Comparison of ENCODE assay signal across 8 mouse cellular contexts in genomic region chr2:180042858-180043515, GRCm38 (mm10). TPM values are rescaled to one million over a fixed set of nuclear protein-coding genes. Genes with fewer than 3 reads are reported as not detected.
A peak's percentile ranks its signal among the peaks of the same experiment; 100 is the strongest.
DNase-seq lines count a peak whose midpoint lies in the region; ATAC-seq and TF ChIP-seq lines count a peak whose summit lies in the region.

No protein-coding gene starts in this region.

- no peaks in the 10 kb centered on the region for H3K27me3 ChIP-seq in heart, adult 2 months (ENCODE audit: control insufficient read depth, insufficient read depth, low read length)
- no peaks in the 10 kb centered on the region for H3K27me3 ChIP-seq in hindbrain, postnatal 0 days (ENCODE audit: insufficient read depth, low read length)
- H3K27me3 ChIP-seq in small intestine, adult 2 months (ENCODE audit: control insufficient read depth, insufficient read depth, low read length) = no peaks in the 10 kb centered on the region

- H3K9me3 ChIP-seq in hindbrain, postnatal 0 days (ENCODE audit: low read length) = no peaks in the 10 kb centered on the region

- peak; percentile 79 for ATAC-seq in hindbrain, postnatal 0 days

- no peak for TF ChIP-seq POLR2A in heart, adult 2 months (IDR thresholded peaks at IDR 0.05; ENCODE audit: insufficient read depth, low read depth, low read length)
- TF ChIP-seq POLR2A in small intestine, adult 2 months (IDR thresholded peaks at IDR 0.05; ENCODE audit: low read depth, low read length) = no peak

- H3K4me1 ChIP-seq in heart, adult 2 months (ENCODE audit: control insufficient read depth, insufficient read depth, low read length) = peaks cover 6% of the 10 kb centered on the region
- peaks cover 20% of the 10 kb centered on the region for H3K4me1 ChIP-seq in hindbrain, postnatal 0 days (ENCODE audit: insufficient read depth, low read length)
- peaks cover 8% of the 10 kb centered on the region for H3K4me1 ChIP-seq in small intestine, adult 2 months (ENCODE audit: control insufficient read depth, insufficient read depth, insufficient read length, low read length)

- peak overlapping the region; percentile 98 for H3K9ac ChIP-seq in heart, adult 2 months (ENCODE audit: low read depth, low read length)
- H3K9ac ChIP-seq in hindbrain, postnatal 0 days (replicated peaks; ENCODE audit: low read length) = peak overlapping the region; percentile 78

- H3K4me2 ChIP-seq in hindbrain, postnatal 0 days (ENCODE audit: low read depth, low read length) = peak overlapping the region; percentile 70

- under 1% methylated on average over 66 of the region's 66 CpGs for WGBS in heart, adult 2 months
- under 1% methylated on average over 58 of the region's 66 CpGs for WGBS in hindbrain, postnatal 0 days
- WGBS in small intestine, adult 2 months = under 1% methylated on average over 66 of the region's 66 CpGs

- H3K4me3 ChIP-seq in heart, adult 2 months = peak overlapping the region; percentile 73
- H3K4me3 ChIP-seq in hindbrain, postnatal 0 days (ENCODE audit: low read length) = peak overlapping the region; percentile 100
- peak overlapping the region; percentile 77 for H3K4me3 ChIP-seq in small intestine, adult 2 months (ENCODE audit: low read depth, low read length)

- TF ChIP-seq EP300 in heart, adult 2 months (IDR thresholded peaks at IDR 0.05; ENCODE audit: insufficient read depth, low read depth, low read length) = no peak

- peaks cover 4% of the 10 kb centered on the region for H3K79me2 ChIP-seq in heart, adult 2 months (replicated peaks; ENCODE audit: control insufficient read depth, insufficient read depth, low read length)

- TF ChIP-seq CTCF in heart, adult 2 months (IDR thresholded peaks at IDR 0.05) = no peak
- no peak for TF ChIP-seq CTCF in hindbrain, postnatal 0 days (IDR thresholded peaks at IDR 0.05; ENCODE audit: low read depth)
- no peak for TF ChIP-seq CTCF in small intestine, adult 2 months (IDR thresholded peaks at IDR 0.05; ENCODE audit: extremely low read depth, insufficient read length, insufficient replicate concordance, low read depth, low read length)

- H3K36me3 ChIP-seq in heart, adult 2 months (ENCODE audit: control insufficient read depth, insufficient read depth, low read length) = no peaks in the 10 kb centered on the region
- peaks cover 8% of the 10 kb centered on the region; the same call in 1 of the 2 replicates for H3K36me3 ChIP-seq in hindbrain, postnatal 0 days (ENCODE audit: insufficient read depth, low read length)
- H3K36me3 ChIP-seq in small intestine, adult 2 months (ENCODE audit: control insufficient read depth, insufficient read depth, low read length) = peaks cover 10% of the 10 kb centered on the region

- peak in 1 of 2 experiments; percentile 63 for DNase-seq in heart, adult 2 months
- no peak for DNase-seq in heart, adult 11 months
- DNase-seq in cerebellum, adult 18-20 months = peak; percentile 55 to 69
- peak; percentile 68 for DNase-seq in forelimb bud, embryonic 11.5 days (ENCODE audit: low read depth, low spot score)
- DNase-seq in hindbrain, postnatal 0 days (ENCODE audit: low spot score) = peak; percentile 86
- DNase-seq in left cerebral cortex, postnatal 36 days (ENCODE audit: low spot score in 2 of 2) = peak; percentile 69 to 76
- peak; percentile 78 for DNase-seq in mesoderm, embryonic 11.5 days (ENCODE audit: low read depth, low spot score)

- intact Hi-C loops in heart, adult 2 months (cut with DNase I) = loop anchor here (1.0 kb wide), 1 partner anchor 66 kb away; no protein-coding TSS in a partner anchor
- intact Hi-C loops in left cerebral cortex, postnatal 36 days (cut with DNase I) = loop anchor here (1.0 to 5.0 kb wide), 2 partner anchors 18 to 66 kb away; partner anchors contain the start of gene Taf4

- peak overlapping the region; percentile 95 for H3K27ac ChIP-seq in heart, adult 2 months
- H3K27ac ChIP-seq in hindbrain, postnatal 0 days = peak overlapping the region; percentile 95
- H3K27ac ChIP-seq in small intestine, adult 2 months (ENCODE audit: insufficient read depth, low read depth, low read length) = peak overlapping the region; percentile 66; the same call in 1 of the 2 replicates

RNA-seq across cellular contexts. Expression of gene Ss18l1, which starts 0.7 kb away (rescaled TPM):
- 1 to 10 TPM; 1.9 to 2.0 TPM for total RNA-seq in heart, adult 2 months (2021)
- polyA plus RNA-seq in heart, adult 2 months (2012; rRNA removed) = 3.8 and 5.2 TPM in 2 replicates
- 80.7 and 100 TPM in 2 replicates for total RNA-seq in hindbrain, postnatal 0 days (2014; rRNA removed)
- polyA plus RNA-seq in hindbrain, postnatal 0 days (2015; fragmentation: Nextera tagmentation; extraction: Ambion mirVana) = 34.2 and 37.2 TPM in 2 replicates
- 10 to 100 TPM; 36.1 to 39.1 TPM for total RNA-seq in left cerebral cortex, postnatal 36 days (2021)
- polyA plus RNA-seq in small intestine, adult 2 months (2012; rRNA removed) = 4.0 and 7.7 TPM in 2 replicates

RNA-seq across cellular contexts. Expression of gene Psma7, which starts 0.8 kb away (rescaled TPM):
- 100 to 1,000 TPM; 140 to 162 TPM for total RNA-seq in heart, adult 2 months (2021)
- polyA plus RNA-seq in heart, adult 2 months (2012; rRNA removed) = 134 and 139 TPM in 2 replicates
- total RNA-seq in hindbrain, postnatal 0 days (2014; rRNA removed) = 196 and 230 TPM in 2 replicates
- polyA plus RNA-seq in hindbrain, postnatal 0 days (2015; fragmentation: Nextera tagmentation; extraction: Ambion mirVana) = 585 TPM in 2 replicates
- 100 to 1,000 TPM; 163 to 172 TPM for total RNA-seq in left cerebral cortex, postnatal 36 days (2021)
- polyA plus RNA-seq in small intestine, adult 2 months (2012; rRNA removed) = 102 and 152 TPM in 2 replicates

RNA-seq across cellular contexts. Expression of gene Lsm14b, which starts 18.2 kb away (rescaled TPM):
- 10 to 100 TPM; 60.1 to 71.4 TPM for total RNA-seq in heart, adult 2 months (2021)
- 41.2 and 47.6 TPM in 2 replicates for polyA plus RNA-seq in heart, adult 2 months (2012; rRNA removed)
- total RNA-seq in hindbrain, postnatal 0 days (2014; rRNA removed) = 88.2 and 102 TPM in 2 replicates
- 21.0 and 21.3 TPM in 2 replicates for polyA plus RNA-seq in hindbrain, postnatal 0 days (2015; fragmentation: Nextera tagmentation; extraction: Ambion mirVana)
- 100 to 1,000 TPM; 107 to 114 TPM for total RNA-seq in left cerebral cortex, postnatal 36 days (2021)
- 10.7 and 23.7 TPM in 2 replicates for polyA plus RNA-seq in small intestine, adult 2 months (2012; rRNA removed)

RNA-seq across cellular contexts. Expression of gene Mtg2, which starts 27.4 kb away (rescaled TPM):
- total RNA-seq in heart, adult 2 months (2021) = 10 to 100 TPM; 27.1 to 30.8 TPM
- 23.2 and 32.0 TPM in 2 replicates for polyA plus RNA-seq in heart, adult 2 months (2012; rRNA removed)
- 17.2 and 17.3 TPM in 2 replicates for total RNA-seq in hindbrain, postnatal 0 days (2014; rRNA removed)
- polyA plus RNA-seq in hindbrain, postnatal 0 days (2015; fragmentation: Nextera tagmentation; extraction: Ambion mirVana) = 23.3 and 23.9 TPM in 2 replicates
- total RNA-seq in left cerebral cortex, postnatal 36 days (2021) = 10 to 100 TPM; 12.6 to 19.1 TPM
- polyA plus RNA-seq in small intestine, adult 2 months (2012; rRNA removed) = 6.3 and 10.2 TPM in 2 replicates

Comparison
In these comparisons a context has a peak if more than half of its experiments do, and no peak if none do; other contexts are left out.
1. RNA of gene Ss18l1, which starts 0.7 kb away (total RNA-seq): 80.7 to 100 TPM in hindbrain, postnatal 0 days and 36.1 to 39.1 TPM in left cerebral cortex, postnatal 36 days; 1.9 to 2.0 TPM in heart, adult 2 months; every median in the first group is over 10 times any median in the second.
2. Peak in every context shown above with its lines, with median percentiles within 50 percentile points of each other: H3K27ac ChIP-seq and H3K4me3 ChIP-seq.